Mouse (Mus musculus) thymus, adult 2 months (tissue): ENCODE measurements around the gene Sh3rf1. TPM values are rescaled to one million over a fixed set of nuclear protein-coding genes. Genes with fewer than 3 reads are reported as not detected.

Experiments used
- DNase-seq: peaks from one replicate; pipeline ENCODE4 v3.0.0; 2021
- H3K27ac ChIP-seq: fragments of 200-500 bp; 2 replicates; pipeline ENCODE4 v1.5.1; 2012; ENCODE audit warnings: low read length, control low read depth; ENCODE audit not compliant: control insufficient read depth, insufficient read depth
- H3K27me3 ChIP-seq: fragments of 200-500 bp; 2 replicates; pipeline ENCODE4 v1.6.1; 2012; ENCODE audit warnings: mild to moderate bottlenecking, low read length, moderate library complexity, mixed read lengths; ENCODE audit not compliant: control insufficient read depth, insufficient read depth
- H3K36me3 ChIP-seq: fragments of 200-500 bp; 2 replicates; pipeline ENCODE4 v1.6.1; 2012; ENCODE audit warnings: mild to moderate bottlenecking, low read length, moderate library complexity; ENCODE audit not compliant: control insufficient read depth, insufficient read depth
- H3K4me1 ChIP-seq: fragments of 200-500 bp; replicated peaks from 2 replicates; pipeline ENCODE4 v1.6.1; 2012; ENCODE audit warnings: low read length; ENCODE audit not compliant: control insufficient read depth, insufficient read depth
- H3K4me3 ChIP-seq: fragments of 200-500 bp; 2 replicates; pipeline ENCODE4 v1.5.1; 2012; ENCODE audit warnings: mild to moderate bottlenecking, low read length, control low read depth, moderate library complexity; ENCODE audit not compliant: control insufficient read depth, insufficient read depth
- CTCF ChIP-seq: fragments of 200-500 bp; IDR thresholded peaks from 2 replicates; pipeline ENCODE4 v1.5.1; 2012; ENCODE audit warnings: mild to moderate bottlenecking, control low read depth, low read length, moderate library complexity, borderline replicate concordance; ENCODE audit not compliant: control insufficient read depth, poor library complexity, insufficient read depth; ENCODE audit errors: extremely low read depth
- POLR2A ChIP-seq: fragments of 200-500 bp; IDR thresholded peaks from 2 replicates; pipeline ENCODE4 v1.6.1; 2012; ENCODE audit warnings: mild to moderate bottlenecking, low read length, control low read depth, moderate library complexity; ENCODE audit not compliant: control insufficient read depth, poor library complexity, insufficient read depth; ENCODE audit errors: extremely low read depth
- WGBS: fragments of 180-500 bp; shearing (Covaris S2); methylation state at CpG from one replicate; pipeline ENCODE4 v1.1.7; 2018; 5-methylcytosine and 5-hydroxymethylcytosine counted together
- polyA plus RNA-seq: library from polyadenylated mRNA; depleted of rRNA; stranded (reverse); fragments of >200 nt; gene quantifications from 2 replicates; pipeline ENCODE4 v1.2.3, GENCODE M21; 2012

Gene Sh3rf1
- polyA plus RNA-seq, 1 experiment = 7.6 TPM

DNA sequence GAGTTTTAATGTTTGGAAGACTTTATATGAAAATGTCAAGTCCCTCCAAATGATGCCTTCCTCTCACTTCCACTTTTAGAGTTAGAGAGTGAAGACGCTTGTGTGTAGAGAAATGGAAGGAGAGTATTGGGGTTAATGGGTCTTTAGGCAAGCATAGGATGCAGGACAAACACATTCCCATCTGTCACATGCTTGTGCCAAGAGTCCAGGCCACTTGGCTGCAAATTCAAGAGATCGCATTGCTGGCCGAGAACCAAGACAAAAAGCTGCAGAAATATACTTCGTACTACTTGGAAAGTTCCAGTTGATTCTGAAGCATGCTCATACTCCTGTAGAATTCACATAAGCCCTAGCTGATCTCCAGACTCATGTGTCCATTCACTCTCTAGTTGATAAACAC lies 41.7 kb upstream of the Sh3rf1 start:
- Histone ChIP-seq H3K4me1 (no peaks in the 10 kb centered on the region; the same call in 1 of the 2 replicates), H3K4me3 (no peak overlapping the region), H3K27me3 (no peaks in the 10 kb centered on the region), H3K27ac (no peak overlapping the region), H3K36me3 (no peaks in the 10 kb centered on the region)
- WGBS = 91% methylated on average over 4 of the region's 4 CpGs
- DNase-seq = no peak
- no peak for TF ChIP-seq POLR2A
- no peak for TF ChIP-seq CTCF

DNA sequence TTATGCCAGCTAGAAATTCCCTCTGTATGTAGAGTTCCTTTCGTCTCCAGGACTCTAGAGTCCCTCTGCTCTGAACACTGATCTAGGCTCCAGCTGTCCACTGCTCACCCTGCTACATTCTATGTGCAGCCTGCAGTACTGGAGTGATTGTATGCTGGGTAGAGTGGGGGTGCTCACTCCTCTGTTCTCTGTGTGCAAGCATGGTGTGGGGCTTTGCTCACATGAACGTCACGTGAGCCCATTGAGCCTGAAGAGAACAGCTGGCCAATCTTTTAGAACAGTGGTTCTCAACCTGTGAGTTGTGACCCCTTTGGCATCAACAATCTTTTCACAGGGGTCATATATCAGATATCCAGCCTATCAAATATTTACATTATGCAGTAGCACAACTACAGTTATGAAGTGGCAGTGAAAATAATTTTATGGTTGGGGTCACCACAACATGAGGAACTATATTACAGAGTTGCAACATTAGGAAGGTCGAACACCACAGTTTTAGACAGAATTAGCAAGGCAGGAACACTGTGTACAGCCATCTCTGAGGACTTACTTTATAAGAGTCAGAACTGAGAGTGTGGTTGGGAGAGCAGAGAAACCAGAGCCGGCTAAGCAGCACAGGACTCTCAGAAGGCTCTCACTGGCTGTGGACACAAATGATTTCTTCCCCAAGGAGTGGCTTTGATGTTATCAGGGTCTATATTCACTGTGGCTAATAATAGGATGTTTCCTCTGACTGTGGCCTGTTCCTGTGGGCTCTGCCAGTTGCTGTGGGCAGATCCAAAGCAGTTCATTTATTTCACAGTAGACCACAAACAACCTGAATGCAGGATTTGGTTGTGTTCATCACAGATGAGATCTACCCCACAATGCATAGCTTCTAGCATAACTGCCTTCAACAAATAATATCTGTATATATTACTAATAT lies 38.1 kb upstream of the Sh3rf1 start:
- 70% methylated on average over 5 of the region's 5 CpGs for WGBS
- no peaks in the 10 kb centered on the region for H3K4me1 ChIP-seq
- H3K36me3 ChIP-seq = no peaks in the 10 kb centered on the region
- H3K27ac ChIP-seq = no peak overlapping the region
- no peaks in the 10 kb centered on the region for H3K27me3 ChIP-seq
- no peak for TF ChIP-seq POLR2A
- no peak overlapping the region for H3K4me3 ChIP-seq
- DNase-seq = no peak

- whole genome bisulfite sequencing = 92% methylated on average over 5 of the region's 5 CpGs
- Histone ChIP-seq H3K36me3 (no peaks in the 10 kb centered on the region), H3K27ac (no peak overlapping the region), H3K4me1 (no peaks in the 10 kb centered on the region), H3K4me3 (no peak overlapping the region), H3K27me3 (no peaks in the 10 kb centered on the region)
- no peak for DNase-seq
- TF ChIP-seq POLR2A (no peak), CTCF (no peak)
Measured at GRCm38 (mm10) chr8:61194306-61194925, 29.3 kb upstream of the Sh3rf1 start.

GRCm38 (mm10) chr8:61200254-61200887 lies 23.3 kb upstream of the Sh3rf1 start:
- no peak overlapping the region for H3K4me3 ChIP-seq
- DNase-seq = no peak
- no peaks in the 10 kb centered on the region for H3K4me1 ChIP-seq
- WGBS = 54% methylated on average over 6 of the region's 6 CpGs
- H3K27ac ChIP-seq = no peak overlapping the region
- H3K27me3 ChIP-seq = no peaks in the 10 kb centered on the region
- TF ChIP-seq CTCF = no peak
- TF ChIP-seq POLR2A = no peak
- H3K36me3 ChIP-seq = no peaks in the 10 kb centered on the region

GRCm38 (mm10) chr8:61203035-61203826 lies 20.4 kb upstream of the Sh3rf1 start:
- Histone ChIP-seq H3K27me3 (no peaks in the 10 kb centered on the region), H3K36me3 (no peaks in the 10 kb centered on the region), H3K27ac (no peak overlapping the region), H3K4me3 (no peak overlapping the region), H3K4me1 (no peaks in the 10 kb centered on the region)
- no peak for DNase-seq
- 92% methylated on average over 5 of the region's 5 CpGs for WGBS
- no peak for TF ChIP-seq POLR2A
- TF ChIP-seq CTCF = no peak

DNA sequence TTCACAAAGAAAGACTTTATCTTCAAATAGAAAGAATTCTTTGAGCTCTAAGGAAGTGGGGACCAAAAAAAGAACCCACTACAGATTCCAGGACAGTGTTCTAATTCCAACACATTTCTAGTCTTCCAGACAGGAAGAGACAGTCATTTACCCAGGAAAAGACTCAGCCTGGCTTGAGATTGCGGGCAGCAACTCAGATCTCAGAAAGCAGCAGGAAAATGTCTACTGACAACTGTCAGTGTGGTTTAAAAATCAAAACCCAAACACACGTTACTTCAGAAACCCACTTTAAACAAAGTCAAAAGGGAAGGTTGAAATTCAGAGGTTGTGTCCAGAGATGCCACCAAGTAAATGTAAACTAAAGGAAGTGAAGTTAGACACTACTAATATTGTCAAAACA lies 16.8 kb upstream of the Sh3rf1 start:
- Histone ChIP-seq H3K36me3 (no peaks in the 10 kb centered on the region), H3K4me3 (no peak overlapping the region), H3K4me1 (no peaks in the 10 kb centered on the region), H3K27me3 (no peaks in the 10 kb centered on the region), H3K27ac (no peak overlapping the region)
- TF ChIP-seq CTCF (no peak), POLR2A (no peak)
- 56% methylated on average over 2 of the region's 2 CpGs for WGBS
- DNase-seq = no peak
